Mouse (Mus musculus) urinary bladder, postnatal 10 days (tissue): ENCODE results near the gene Filip1.

ENCODE experiments used
- DNase-seq: peaks from one replicate; pipeline ENCODE4 v3.0.0; 2022; ENCODE audit warnings: low spot score

Filip1 gene

DNA sequence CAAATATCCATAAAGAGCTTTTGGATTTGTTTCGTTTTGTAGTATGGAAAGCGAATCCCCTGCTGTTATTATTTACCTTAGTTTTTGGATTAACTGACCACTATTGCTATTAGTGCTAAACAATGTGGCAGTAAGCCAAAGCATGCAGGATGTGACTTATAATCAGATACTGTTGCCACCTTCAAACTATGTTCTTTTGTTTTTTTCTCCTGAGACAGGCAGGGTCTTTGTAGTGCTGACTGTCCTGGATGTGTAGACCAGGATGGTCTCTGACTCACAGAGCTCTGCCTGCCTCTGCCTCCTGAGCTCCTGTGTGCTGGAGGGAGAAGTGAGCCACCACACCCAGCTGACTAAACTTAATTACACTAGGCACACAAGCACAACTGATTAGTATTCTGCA is 33.4 kb downstream of the Filip1 start:
- DNase-seq = no peak

DNA sequence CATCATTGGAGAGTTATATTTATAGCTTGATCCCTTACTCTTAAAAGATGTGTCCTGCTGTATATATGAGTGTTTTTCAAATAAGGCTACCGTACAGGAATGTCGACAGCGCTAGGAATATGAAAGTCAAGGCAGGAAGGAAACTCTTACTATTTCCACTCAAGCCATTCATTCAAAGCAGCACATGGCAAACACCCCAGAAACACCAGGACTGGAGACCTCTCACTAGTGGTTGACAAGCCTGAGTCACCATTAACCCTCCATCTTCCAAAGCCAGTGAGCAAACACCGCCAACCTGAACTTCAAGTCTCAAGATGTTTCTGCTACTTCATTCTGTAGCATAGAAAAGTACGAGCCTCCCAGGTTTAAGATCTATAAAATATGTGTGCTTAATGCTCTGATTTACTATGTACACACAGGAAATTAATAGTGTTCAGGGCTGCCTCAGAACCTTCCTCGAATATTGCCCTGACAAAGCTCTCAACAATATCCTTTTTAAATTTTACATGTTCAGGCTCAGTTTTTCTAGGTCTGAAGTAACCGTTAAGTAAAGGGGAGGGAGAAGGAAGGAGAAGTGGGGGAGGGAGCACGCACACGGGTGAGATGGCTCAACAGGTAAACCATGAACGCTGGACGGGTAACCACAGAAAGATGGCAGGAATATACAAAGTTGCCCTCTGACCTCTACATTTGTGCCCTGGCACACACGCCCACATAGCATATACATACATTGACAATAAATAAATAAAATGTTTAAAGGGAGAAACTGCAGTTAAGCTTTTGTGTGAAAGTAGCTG is 34.2 kb downstream of the Filip1 start:
- no peak for DNase-seq

DNA sequence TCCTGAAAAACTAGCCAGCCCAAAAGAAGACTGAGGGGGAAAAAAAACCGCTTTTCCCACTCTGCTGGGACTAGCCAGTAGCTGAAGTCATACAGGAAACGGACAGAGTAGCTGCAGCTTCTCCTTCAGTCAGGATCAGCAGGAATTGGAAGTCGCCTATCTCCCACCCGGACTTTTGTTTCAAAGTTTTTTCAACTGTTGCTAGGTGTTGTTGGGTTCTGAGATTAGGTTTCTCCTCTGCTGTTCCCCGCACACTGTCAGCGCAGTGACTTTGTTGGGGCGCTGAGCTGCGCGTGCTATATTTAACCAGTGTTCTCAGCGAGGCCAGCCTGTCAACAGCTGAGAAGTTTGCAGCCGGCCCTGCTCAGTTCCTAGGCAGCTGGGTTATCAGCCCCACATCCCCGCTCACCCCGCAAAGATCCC is 35.1 kb downstream of the Filip1 start:
- no peak for DNase-seq

DNA sequence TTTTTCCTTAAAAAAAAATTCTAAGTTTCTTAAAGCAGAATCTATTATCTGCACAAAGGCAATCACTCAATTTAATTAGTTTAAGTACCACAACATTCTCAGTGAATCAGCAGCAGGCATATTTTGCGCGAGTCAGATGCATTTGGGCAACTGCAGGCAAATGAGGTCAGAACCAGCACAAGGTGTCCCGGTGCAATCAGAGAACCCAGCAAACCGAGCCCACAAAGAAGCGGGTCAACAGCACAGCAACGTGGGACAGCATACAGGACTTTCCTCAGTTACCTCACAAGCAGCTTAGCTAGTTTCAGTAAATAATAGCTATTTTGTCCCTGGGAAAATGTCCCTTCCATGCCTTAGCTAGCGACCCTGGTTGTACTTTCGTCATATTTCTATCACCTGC is 35.9 kb downstream of the Filip1 start:
- no peak for DNase-seq

DNA sequence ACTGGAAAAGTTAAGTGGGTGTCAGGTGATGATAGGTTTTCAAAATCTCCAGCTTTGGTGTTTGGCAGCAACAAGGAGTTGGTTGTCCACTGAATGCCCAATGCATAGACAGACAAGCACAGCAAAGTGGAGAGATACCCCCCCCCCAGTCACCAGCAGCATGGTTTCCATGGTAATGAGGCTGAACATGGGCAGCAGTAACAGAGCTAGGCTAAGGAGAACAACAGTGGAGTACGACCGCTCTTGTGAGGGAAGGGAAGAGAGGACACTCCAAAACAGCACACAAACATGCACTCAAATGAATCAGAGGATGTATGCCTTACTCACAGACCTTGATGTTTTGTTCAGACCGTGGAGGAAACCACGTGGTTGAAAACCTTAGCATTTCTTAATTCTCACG is 37.5 kb downstream of the Filip1 start:
- DNase-seq = no peak

DNA sequence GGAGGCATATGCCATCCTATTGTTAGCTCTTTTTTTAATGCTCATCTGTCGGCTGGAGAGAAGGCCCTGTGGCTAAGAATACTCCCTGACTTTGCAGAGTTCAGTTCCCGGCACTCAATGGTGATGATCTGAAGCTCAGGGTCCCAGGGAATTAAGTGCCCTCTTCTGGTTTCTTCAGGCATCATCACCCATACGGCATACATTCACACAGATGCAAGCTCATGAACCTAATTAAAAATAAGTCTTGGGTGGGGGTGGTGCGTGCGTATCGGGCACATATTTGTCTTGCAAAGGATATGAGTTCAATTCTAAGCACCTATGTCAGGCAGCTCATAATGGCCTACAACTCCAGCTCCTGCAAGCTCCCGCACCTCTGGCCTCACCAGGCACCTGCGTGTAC is 39.1 kb downstream of the Filip1 start:
- DNase-seq = no peak

DNA sequence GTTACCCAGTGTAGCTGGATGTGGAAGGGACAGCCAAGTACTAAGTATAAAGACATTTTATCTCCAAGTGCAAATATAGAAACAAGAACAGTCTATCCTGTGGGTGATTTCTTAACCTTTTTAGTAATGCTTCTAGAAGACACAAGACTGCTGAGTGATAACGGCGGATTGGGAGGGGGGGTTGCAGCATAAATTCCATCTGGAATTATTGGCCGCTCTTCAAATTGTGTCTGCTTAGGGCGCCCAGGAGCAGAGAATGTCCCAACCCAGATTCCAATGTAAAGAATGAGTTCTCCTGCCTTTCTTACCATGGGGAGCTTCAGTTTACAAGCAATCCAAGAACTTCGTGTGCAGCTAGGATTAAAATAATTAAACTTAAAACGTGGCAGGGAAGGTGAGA is 39.9 kb downstream of the Filip1 start:
- DNase-seq = no peak

DNA sequence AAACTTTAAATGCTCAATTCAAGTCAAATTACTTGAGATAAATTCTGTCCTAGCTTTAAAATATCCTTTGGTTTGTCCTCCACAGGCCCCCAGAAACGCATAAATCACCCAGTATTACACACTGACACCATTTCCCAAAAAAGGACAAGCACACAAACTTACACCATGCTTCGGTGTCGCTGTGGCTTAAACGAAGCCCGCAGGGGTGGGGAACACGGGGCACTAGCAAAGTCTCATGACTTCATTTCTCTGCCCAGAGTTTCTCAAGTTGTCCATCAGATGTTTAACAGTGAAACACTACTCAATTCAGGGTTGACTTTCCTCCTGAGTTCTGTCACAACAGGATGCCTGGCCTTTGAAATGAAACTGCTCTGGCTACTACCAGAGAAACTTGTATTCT is 41.0 kb downstream of the Filip1 start:
- DNase-seq = no peak

DNA sequence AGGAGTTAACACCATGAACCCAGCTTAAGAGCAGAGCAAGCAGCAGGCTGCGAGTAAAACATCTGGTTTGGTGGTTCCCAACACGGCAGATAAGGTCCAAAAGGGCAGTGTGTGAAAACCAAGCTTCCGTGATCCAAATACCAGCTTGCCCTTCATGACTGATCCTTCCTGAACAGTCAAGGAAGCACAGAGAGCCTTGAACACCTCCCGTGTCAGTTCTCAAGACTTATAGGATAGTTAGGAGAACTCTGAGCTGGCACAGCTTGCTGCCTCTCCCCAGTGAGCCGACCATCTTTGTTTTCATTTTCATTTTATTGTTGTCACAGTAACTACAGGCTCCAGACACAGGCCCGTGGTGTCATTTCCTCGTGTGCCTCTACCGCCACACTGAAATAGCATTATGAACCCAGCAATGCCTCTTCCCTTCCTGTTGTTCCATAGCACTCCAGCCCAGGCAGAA is 42.0 kb downstream of the Filip1 start:
- no peak for DNase-seq

DNA sequence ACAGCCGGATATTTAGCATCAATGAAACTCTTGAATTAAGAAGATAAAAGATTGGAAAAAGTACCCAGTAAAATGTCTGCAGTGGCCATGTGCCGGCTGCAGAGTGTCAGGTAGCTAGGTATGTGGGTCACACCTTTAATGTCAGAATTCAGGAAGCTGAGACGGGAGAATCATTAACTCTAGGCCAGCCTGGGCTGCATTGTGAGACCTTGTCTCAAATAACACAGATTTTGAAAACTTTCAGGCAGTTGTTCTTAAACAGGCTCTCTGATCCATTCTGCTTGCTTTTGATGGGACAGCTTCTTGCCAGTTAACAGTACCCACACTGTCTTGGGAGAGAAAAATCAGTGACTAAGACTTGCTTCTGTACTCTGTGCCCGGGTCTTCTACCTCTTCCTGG is 43.1 kb downstream of the Filip1 start:
- DNase-seq = no peak

DNA sequence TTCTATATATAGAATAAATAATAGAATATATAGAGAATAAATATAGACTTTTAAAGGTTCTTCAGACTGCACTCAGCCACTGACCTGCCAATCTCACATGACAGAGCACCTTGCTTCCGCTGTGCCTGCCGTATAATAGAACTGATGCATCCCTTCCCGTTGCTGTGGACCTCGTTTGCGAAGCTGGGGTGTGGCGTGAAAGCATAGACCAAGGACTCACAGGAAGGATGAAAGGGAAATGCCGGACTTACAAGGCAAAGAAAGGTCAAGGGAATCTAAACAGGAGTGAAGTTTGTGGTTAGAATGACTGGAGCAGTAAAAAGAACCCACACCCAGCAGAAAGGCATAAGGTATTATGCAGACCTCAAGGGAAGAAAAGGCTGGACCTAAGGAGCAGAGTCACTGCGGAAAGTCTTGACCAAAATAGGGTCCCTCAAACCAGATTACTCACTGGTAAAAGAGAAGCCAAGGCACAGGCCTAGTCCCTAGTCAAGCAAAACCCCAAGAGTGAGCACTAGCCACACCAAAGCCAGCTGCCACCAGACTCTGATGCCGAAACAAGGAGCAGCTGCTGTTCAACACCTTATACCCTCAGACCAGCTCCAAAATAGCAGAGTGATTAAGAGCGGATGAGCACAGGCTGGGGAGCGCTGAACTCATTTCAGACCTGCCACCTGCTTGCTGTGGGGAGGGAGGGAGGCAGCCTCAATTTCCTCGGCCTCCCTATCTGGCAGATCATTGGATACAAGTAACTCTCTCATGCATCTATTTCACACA is 45.8 kb downstream of the Filip1 start:
- no peak for DNase-seq

DNA sequence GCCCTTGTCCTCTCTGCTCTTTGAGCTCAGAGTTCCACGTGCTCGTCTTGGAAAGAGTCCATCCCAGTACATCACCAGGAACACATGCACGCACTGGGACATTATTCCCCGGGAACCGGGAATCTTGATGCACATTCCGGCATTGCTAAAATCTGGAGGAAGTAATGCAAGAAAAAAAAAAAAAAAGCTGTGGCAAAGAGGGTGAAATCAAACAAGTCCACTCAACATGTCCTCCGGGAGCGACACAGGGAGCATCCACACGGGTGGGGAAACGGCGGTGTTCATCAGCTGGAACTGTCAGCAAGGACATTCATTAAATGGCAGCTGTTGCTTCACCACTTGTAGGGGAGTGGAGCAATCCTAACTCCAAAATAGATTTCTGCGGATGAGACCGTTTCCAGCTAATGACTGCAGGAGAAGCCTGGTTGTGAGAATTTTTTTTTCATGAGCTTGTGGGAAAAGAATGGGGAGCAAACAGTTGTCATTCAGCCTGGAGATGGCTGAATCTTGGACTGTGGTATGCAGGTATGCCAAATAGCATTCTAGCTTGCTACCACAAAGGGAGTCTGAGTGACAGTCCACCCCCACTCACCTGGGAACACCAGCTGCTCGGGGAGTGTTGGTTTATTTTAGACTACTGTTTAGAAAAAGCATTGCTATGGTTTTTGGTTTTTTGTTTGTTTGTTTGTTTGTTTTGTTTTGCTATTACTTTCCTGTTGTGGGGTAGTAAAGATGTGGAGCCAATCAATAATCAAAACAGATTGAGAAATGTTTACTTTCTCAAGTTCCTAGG is 46.9 kb downstream of the Filip1 start:
- no peak for DNase-seq

DNA sequence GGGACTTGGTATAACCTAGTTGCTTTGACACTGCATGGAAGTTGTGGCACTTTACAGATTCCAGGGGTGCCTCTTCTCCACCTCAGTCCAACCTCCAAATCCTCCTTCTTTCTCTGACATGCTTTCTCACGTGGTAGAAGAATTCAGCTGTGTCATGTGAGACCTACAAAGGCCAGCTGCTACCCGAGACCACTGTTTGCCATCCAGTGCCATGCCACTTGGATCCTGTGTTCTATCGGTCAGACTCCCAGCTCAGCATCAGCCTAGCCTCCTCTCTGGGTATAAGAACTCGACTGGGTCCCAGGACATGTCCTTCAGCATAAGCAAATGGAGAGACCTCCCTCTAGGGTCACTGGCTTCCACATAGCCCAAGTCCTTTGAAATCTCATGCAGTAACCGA is 47.6 kb downstream of the Filip1 start:
- no peak for DNase-seq

DNA sequence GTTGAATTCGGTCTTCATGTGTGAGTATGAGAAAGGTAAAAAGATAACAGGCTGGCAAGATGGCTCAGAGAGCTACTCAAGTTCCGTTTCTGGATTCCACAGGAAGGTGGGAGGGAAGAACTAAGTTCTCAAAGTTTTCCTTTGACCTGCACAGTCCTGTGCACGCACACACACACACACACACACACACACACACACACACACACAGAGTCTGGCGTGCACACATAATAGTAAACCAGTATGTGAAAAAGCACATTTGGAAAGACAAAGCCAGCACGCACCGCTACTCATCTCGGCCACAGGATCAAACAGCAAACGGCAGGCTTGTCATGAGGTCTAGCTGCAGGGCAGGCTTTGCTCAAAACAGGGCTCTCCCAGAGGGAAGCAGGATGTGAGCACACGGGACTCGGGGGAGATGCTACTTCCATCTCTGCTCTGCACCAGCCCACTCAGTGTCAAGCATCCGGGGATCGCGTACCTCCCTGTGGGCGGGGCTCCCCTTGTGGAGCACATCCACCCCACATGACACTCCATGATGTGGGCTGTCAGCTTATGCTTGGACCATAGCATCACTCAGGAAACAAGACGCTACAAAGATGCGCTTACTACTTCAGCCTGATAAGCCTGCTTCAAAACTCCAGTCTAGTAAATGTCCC is 50.9 kb downstream of the Filip1 start:
- no peak for DNase-seq

DNA sequence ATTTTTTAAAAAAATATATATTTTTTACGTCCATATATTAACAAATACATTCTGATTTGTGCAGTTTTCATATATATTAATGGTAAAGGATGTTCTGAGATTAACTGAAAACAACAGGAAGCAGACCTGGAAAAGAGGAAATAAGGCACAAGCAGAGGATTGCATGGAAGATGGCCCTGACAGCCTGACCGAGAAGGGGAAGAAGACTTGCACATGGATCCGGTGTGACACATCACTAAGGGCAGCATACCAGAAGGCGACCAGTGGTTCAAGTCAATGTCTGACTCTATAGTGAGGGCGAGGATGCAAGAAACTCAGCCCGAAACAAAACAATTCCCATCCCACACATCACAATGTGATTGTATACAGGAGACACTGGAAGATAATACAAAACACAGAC is 52.2 kb downstream of the Filip1 start:
- no peak for DNase-seq

DNA sequence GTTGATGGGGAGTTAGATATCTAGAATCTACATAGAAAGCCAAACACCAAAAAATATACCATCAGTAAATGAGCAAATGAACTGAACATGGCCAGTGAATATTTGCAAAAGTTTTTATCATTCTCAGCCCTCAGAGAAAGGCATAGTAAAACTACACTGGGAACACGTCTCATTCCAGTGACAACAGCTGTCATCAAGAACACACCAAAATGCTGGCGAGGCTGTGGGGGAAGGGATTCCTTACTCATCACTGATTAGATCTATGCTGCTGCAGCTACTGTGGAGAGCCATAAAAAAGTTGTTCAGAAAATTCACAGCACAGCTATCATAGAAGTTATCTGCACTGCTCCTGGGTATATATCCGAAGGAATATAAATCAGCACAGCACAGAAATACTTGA is 54.3 kb downstream of the Filip1 start:
- no peak for DNase-seq

DNA sequence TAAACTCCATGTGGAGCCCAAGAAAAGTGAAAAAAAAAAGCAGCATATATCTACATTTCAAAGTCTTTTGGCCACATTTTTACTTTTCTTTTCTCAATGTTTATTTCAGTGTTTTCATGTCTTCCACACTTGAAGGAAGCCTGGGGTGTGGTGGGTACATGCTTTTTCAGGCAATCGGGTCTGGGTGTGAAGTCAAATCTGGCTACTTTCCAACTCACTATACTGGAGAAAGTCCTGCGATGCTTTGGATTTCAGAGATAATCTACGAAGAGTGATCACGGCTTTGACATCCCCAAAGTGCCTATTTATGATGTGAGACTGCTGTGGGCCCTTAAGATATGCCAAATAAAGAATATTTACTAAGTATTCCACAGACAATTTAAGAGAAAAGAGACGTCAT is 57.7 kb downstream of the Filip1 start:
- no peak for DNase-seq

DNA sequence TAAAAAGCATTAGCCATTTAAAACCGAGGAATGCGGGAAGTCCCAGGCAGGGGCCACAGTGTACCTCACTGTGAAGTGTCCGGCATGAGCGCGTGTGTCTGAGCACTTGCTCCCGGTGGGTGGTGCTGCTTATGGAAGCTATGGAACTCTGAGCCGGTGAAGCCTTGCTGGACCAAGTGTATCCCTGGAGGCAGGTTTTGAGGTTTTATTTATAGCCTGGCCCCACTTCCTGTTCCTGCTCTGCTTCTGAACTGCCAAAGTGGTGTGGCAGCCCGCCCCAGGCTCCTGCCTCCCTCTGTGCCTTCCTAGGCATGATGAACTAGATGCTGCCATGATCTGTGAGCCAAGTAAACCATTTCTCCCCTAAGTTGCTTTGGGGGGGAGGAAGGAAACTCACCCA is 60.7 kb downstream of the Filip1 start:
- DNase-seq = no peak

DNA sequence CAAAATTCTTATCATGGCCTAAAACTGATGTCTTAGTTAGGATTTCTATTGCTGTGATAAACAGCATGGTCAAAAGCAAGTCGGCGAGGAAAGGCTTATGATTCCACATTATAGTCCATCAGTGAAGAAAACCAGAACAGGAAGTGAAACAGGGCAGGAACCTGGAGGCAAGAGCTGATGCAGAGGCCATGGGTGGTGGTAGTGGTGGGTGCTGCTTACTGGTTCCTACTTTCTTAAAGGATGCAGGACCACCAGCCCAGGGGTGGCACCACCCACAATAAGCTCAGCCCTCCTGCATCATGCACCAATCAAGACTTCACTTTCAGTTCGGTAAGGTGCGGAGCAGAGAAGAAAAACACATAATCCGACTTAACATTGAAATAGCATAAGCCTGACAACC is 61.3 kb downstream of the Filip1 start:
- no peak for DNase-seq

DNA sequence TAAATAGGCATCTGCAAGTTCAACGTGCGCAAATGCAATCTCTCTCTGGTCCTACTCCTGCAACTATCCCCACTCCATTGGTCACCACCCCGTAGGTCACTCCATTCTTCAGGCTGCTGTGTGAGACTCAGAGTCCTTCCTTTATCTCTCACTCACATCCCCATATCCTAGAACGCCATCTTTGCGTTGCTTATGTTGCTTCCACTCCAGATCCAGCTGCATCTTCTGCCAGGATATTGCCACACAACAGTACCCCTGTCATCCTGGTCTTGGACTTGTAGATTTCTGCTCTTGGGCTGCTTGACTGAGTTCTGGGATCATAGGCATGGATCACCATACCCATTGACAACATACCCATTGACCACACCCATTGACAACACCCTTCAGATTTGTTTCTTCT is 62.0 kb downstream of the Filip1 start:
- no peak for DNase-seq

DNA sequence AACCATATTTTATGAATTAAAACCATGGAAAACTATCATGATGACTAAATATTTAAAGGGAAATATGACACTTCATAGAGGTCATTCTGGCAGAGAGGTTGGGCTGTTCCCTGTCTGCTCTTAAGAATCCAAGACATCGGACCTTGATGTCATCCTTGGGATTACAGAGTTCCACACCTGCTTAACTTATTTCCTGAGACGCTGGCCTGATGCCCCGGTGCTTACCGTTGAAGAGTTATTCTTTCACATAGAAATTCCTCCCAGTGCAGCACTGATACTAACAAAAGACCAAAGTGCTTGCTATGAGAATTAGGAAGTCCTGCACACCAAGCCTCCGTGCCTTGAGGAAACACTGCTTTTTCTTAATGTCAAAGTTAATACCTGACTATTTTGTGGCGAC is 62.6 kb downstream of the Filip1 start:
- DNase-seq = no peak

DNA sequence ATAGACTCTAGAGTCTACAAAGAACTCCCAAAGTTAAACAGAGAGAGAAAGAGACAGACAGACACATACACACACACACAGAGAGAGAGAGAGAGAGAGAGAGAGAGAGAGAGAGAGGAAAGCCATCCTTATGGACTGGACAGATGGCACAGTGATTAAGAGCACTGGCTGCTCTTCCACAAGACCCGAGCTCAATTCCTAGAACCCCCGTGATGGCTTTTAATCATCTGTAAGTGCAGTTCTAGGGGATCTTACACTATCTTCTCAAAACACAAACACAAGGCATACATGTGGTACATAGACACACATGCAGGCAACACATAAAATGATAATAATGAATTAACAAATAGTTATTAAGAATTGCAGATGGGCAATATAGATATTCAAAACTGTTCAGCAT is 64.3 kb downstream of the Filip1 start:
- no peak for DNase-seq
